13 mouse cellular contexts compared by ENCODE assay signal in the genomic region with DNA sequence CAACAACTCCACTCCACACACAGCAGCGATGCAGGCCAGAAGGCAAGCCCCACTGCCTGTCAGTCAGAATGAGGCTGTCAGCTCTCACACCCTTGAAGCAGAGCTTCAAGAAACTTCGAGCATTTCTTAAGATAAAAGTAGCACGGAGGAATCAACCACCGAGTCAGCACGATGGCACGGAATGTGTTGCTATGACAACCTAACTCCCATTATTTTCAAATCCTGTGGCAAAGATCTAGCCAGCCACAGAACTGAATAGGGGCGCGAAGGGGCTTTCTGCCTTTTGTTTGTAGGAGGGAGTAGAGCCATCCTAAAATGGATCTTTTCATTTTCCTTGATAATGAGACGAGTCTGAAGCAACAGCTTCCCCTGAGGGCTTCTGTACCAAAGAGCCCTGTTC.
DNase-seq lines count a peak whose midpoint lies in the region; ATAC-seq lines count a peak whose summit lies in the region.
"Had no signal": no experiment of that assay in that cellular context is flagged by ENCODE, and none has a peak within 500 bp of the region (broad histone marks: within the 10 kb centered on the region; RNA-seq: fewer than 3 reads in every experiment).

No protein-coding gene starts in this region.

- no peak for ATAC-seq in embryonic facial prominence, embryonic 11.5 days (replicated peaks; ENCODE audit: insufficient number of reproducible peaks, low FRiP score, low TSS enrichment, low read depth)
- peak; percentile 37; the same call in 1 of the 2 replicates for ATAC-seq in hindbrain, embryonic 11.5 days (ENCODE audit: low FRiP score)
- no peak for ATAC-seq in midbrain, embryonic 14.5 days (ENCODE audit: low FRiP score, low TSS enrichment)
- no peak for ATAC-seq in heart, embryonic 11.5 days (replicated peaks; ENCODE audit: insufficient number of reproducible peaks, low FRiP score, low TSS enrichment)

- H3K27ac ChIP-seq in embryonic facial prominence, embryonic 11.5 days (replicated peaks; ENCODE audit: low read depth, low read length) = no peak overlapping the region
- H3K27ac ChIP-seq in embryonic facial prominence, embryonic 10.5 days (replicated peaks) = no peak overlapping the region
- no peak overlapping the region for H3K27ac ChIP-seq in hindbrain, embryonic 11.5 days (ENCODE audit: low read depth, low read length)
- H3K27ac ChIP-seq in midbrain, embryonic 14.5 days (replicated peaks; ENCODE audit: low read depth, low read length) = peak overlapping the region; percentile 73
- H3K27ac ChIP-seq in heart, embryonic 11.5 days (ENCODE audit: low read depth, low read length) = no peak overlapping the region
- H3K27ac ChIP-seq: gastrocnemius, adult 2 months; limb, embryonic 12.5 days had no signal

- no peaks in the 10 kb centered on the region for H3K4me1 ChIP-seq in embryonic facial prominence, embryonic 11.5 days (ENCODE audit: control insufficient read depth, insufficient read depth, low read length)
- peaks cover 7% of the 10 kb centered on the region; the same call in 1 of the 2 replicates for H3K4me1 ChIP-seq in embryonic facial prominence, embryonic 10.5 days
- no peaks in the 10 kb centered on the region; the same call in 1 of the 2 replicates for H3K4me1 ChIP-seq in hindbrain, embryonic 11.5 days (replicated peaks; ENCODE audit: control insufficient read depth, insufficient read depth, low read length)
- H3K4me1 ChIP-seq in midbrain, embryonic 14.5 days (ENCODE audit: control insufficient read depth, insufficient read depth, low read length) = peaks cover 32% of the 10 kb centered on the region
- no peaks in the 10 kb centered on the region for H3K4me1 ChIP-seq in heart, embryonic 11.5 days (ENCODE audit: control insufficient read depth, insufficient read depth, low read length)
- H3K4me1 ChIP-seq: limb, embryonic 12.5 days had no signal

- WGBS in embryonic facial prominence, embryonic 11.5 days = 51% methylated on average over 9 of the region's 9 CpGs
- WGBS in embryonic facial prominence, embryonic 10.5 days = 46% methylated on average over 9 of the region's 9 CpGs
- 37% methylated on average over 9 of the region's 9 CpGs for WGBS in hindbrain, embryonic 11.5 days
- WGBS in midbrain, embryonic 14.5 days = 4% methylated on average over 9 of the region's 9 CpGs
- WGBS in heart, embryonic 11.5 days (ENCODE audit: insufficient replicate concordance) = 59% methylated on average over 9 of the region's 9 CpGs

- peak; percentile 30 for DNase-seq in embryonic facial prominence, embryonic 11.5 days (ENCODE audit: low spot score)
- no peak for DNase-seq in embryonic facial prominence, embryonic 10.5 days (ENCODE audit: low spot score)
- DNase-seq in embryo, embryonic 10.5 days (ENCODE audit: low spot score) = peak; percentile 53
- peak; percentile 45 for DNase-seq in hindbrain, embryonic 11.5 days (ENCODE audit: low spot score)
- peak; percentile 85 for DNase-seq in midbrain, embryonic 14.5 days
- no peak for DNase-seq in gastrocnemius, postnatal 14 days
- DNase-seq in lung, postnatal 14 days = no peak
- DNase-seq: cerebellum, adult 9-10 months; gastrocnemius, adult 2 months; lung, adult 18-20 months; spleen, adult 18-20 months had no signal

- no peaks in the 10 kb centered on the region for H3K36me3 ChIP-seq in embryonic facial prominence, embryonic 11.5 days (replicated peaks; ENCODE audit: control insufficient read depth, insufficient read depth, low read depth, low read length)
- no peaks in the 10 kb centered on the region for H3K36me3 ChIP-seq in embryonic facial prominence, embryonic 10.5 days (replicated peaks)
- H3K36me3 ChIP-seq in hindbrain, embryonic 11.5 days (ENCODE audit: control insufficient read depth, insufficient read depth, low read length) = no peaks in the 10 kb centered on the region
- no peaks in the 10 kb centered on the region for H3K36me3 ChIP-seq in midbrain, embryonic 14.5 days (ENCODE audit: control insufficient read depth, insufficient read depth, low read length)
- no peaks in the 10 kb centered on the region for H3K36me3 ChIP-seq in heart, embryonic 11.5 days (ENCODE audit: control insufficient read depth, insufficient read depth, low read length)
- H3K36me3 ChIP-seq: limb, embryonic 12.5 days had no signal

- no peak overlapping the region for H3K4me3 ChIP-seq in embryonic facial prominence, embryonic 11.5 days (ENCODE audit: low read depth, low read length)
- H3K4me3 ChIP-seq in embryonic facial prominence, embryonic 10.5 days = no peak overlapping the region
- H3K4me3 ChIP-seq in hindbrain, embryonic 11.5 days (ENCODE audit: low read depth, low read length) = no peak overlapping the region
- no peak overlapping the region for H3K4me3 ChIP-seq in midbrain, embryonic 14.5 days (replicated peaks; ENCODE audit: low read depth, low read length)
- no peak overlapping the region for H3K4me3 ChIP-seq in heart, embryonic 11.5 days (ENCODE audit: low read depth, low read length)
- H3K4me3 ChIP-seq: gastrocnemius, adult 2 months; limb, embryonic 12.5 days had no signal

- H3K4me2 ChIP-seq in embryonic facial prominence, embryonic 11.5 days (ENCODE audit: low read depth, low read length) = no peak overlapping the region
- no peak overlapping the region for H3K4me2 ChIP-seq in hindbrain, embryonic 11.5 days (replicated peaks; ENCODE audit: low read depth, low read length)
- 0 out of 2 replicates have a peak overlapping the region, but pooled peaks have one; percentile 17 for H3K4me2 ChIP-seq in midbrain, embryonic 14.5 days (ENCODE audit: low read length)
- H3K4me2 ChIP-seq in heart, embryonic 11.5 days = no peak overlapping the region
- H3K4me2 ChIP-seq: limb, embryonic 12.5 days had no signal

- peaks cover 2% of the 10 kb centered on the region; the same call in 1 of the 2 replicates for H3K27me3 ChIP-seq in embryonic facial prominence, embryonic 11.5 days (ENCODE audit: control insufficient read depth, insufficient read depth, low read length)
- H3K27me3 ChIP-seq in embryonic facial prominence, embryonic 10.5 days (replicated peaks; ENCODE audit: low read depth, poor library complexity, severe bottlenecking) = peaks cover 18% of the 10 kb centered on the region; the same call in 1 of the 2 replicates
- no peaks in the 10 kb centered on the region for H3K27me3 ChIP-seq in hindbrain, embryonic 11.5 days (ENCODE audit: control insufficient read depth, insufficient read depth, low read length)
- no peaks in the 10 kb centered on the region for H3K27me3 ChIP-seq in midbrain, embryonic 14.5 days (ENCODE audit: control insufficient read depth, insufficient read depth, low read length)
- no peaks in the 10 kb centered on the region for H3K27me3 ChIP-seq in heart, embryonic 11.5 days (ENCODE audit: control insufficient read depth, insufficient read depth, low read length)

- no peak overlapping the region for H3K9ac ChIP-seq in embryonic facial prominence, embryonic 11.5 days (replicated peaks; ENCODE audit: low read length)
- H3K9ac ChIP-seq in hindbrain, embryonic 11.5 days (ENCODE audit: low read depth, low read length) = no peak overlapping the region
- no peak overlapping the region for H3K9ac ChIP-seq in midbrain, embryonic 14.5 days (replicated peaks; ENCODE audit: low read length)
- H3K9ac ChIP-seq in heart, embryonic 11.5 days (ENCODE audit: low read depth, low read length) = no peak overlapping the region
- H3K9ac ChIP-seq: limb, embryonic 12.5 days had no signal

- intact Hi-C loops in gastrocnemius, postnatal 14 days (cut with DNase I; ENCODE audit: low total_unique reads) = no loop called here

- H3K9me3 ChIP-seq in embryonic facial prominence, embryonic 11.5 days (replicated peaks; ENCODE audit: control insufficient read depth, low read length) = no peaks in the 10 kb centered on the region
- no peaks in the 10 kb centered on the region for H3K9me3 ChIP-seq in embryonic facial prominence, embryonic 10.5 days
- no peaks in the 10 kb centered on the region for H3K9me3 ChIP-seq in hindbrain, embryonic 11.5 days (ENCODE audit: control insufficient read depth, low read length)
- H3K9me3 ChIP-seq in midbrain, embryonic 14.5 days (ENCODE audit: control insufficient read depth, low read length) = no peaks in the 10 kb centered on the region
- H3K9me3 ChIP-seq in heart, embryonic 11.5 days (replicated peaks; ENCODE audit: control insufficient read depth, low read length) = no peaks in the 10 kb centered on the region
- H3K9me3 ChIP-seq: limb, embryonic 12.5 days had no signal

Comparison
In these comparisons a context has a peak if more than half of its experiments do, and no peak if none do; other contexts are left out.
1. DNase-seq: peak in embryonic facial prominence, embryonic 11.5 days (single experiment), embryo, embryonic 10.5 days (single experiment), hindbrain, embryonic 11.5 days (single experiment) and midbrain, embryonic 14.5 days (single experiment); none in embryonic facial prominence, embryonic 10.5 days (single experiment), gastrocnemius, postnatal 14 days (single experiment) and lung, postnatal 14 days (single experiment).